Mouse (Mus musculus) liver, embryonic 14.5 days (tissue): ENCODE measurements at regions not wholly inside any gene's neighbourhood (a gene's known extent, or its start where the extent isn't known, plus 50 kb on each side); places are given as distances from the start of the nearest gene placed in this dataset.
A peak's percentile ranks its signal among the peaks of the same experiment; 100 is the strongest.

ENCODE experiments used
- CTCF ChIP-seq: IDR thresholded peaks from 2 replicates; pipeline ENCODE4 v1.5.1; 2016; ENCODE audit warnings: antibody characterized with exemption, low read depth, control low read depth
- EP300 ChIP-seq: IDR thresholded peaks from 2 replicates; pipeline ENCODE4 v1.6.1; 2016; ENCODE audit warnings: antibody characterized with exemption, low read depth

DNA sequence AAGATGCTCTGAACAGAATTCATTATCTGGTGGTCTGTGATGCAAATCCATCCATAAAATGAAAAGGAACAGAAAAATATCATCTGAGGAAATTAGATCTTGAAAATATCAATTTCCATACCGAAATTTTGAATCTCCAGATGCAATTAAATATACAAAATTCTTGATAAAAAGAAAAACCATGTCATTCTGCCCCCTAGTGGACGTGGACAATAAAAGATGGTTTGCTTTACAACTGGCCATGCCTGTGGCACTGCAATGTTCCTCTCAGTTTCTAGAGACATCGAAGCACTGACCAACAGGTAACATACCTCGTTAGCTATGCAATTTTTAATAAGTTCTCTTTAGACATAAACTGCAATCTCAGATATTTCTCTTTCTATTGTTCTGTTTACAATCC is 706.9 kb downstream of the Pla2g4a start:
- TF ChIP-seq CTCF, result peak; percentile 29; the same call in 1 of the 2 replicates
- no peak for TF ChIP-seq EP300
